Mouse (Mus musculus) C2C12 (cell line): Measurements from ENCODE around the gene Btn1a1. TPM values are rescaled to one million over a fixed set of nuclear protein-coding genes. Genes with fewer than 3 reads are reported as not detected.

Source experiments
- H3K27me3 ChIP-seq: one replicate; pipeline ENCODE4 v1.6.1; 2011; ENCODE audit not compliant: control insufficient read depth, insufficient read depth, insufficient read length
- H3K36me3 ChIP-seq: one replicate; pipeline ENCODE4 v1.6.1; 2011; ENCODE audit not compliant: control insufficient read depth, insufficient read depth
- H3K4me3 ChIP-seq: one replicate; pipeline ENCODE4 v1.5.1; 2011; ENCODE audit warnings: mild to moderate bottlenecking, control low read depth; ENCODE audit not compliant: poor library complexity, insufficient read depth, severe bottlenecking
- H3K79me2 ChIP-seq: one replicate; pipeline ENCODE4 v1.6.1; 2011; ENCODE audit not compliant: control insufficient read depth, insufficient read depth
- H3K79me3 ChIP-seq: one replicate; pipeline ENCODE4 v1.6.1; 2011; ENCODE audit warnings: low read depth, control low read depth
- H3ac ChIP-seq: one replicate; pipeline ENCODE3; 2011; ENCODE audit warnings: low read depth; ENCODE audit not compliant: control insufficient read depth, insufficient read length
- CEBPB ChIP-seq: IDR thresholded peaks from one replicate; pipeline ENCODE4 v1.6.1; 2011; ENCODE audit warnings: low read depth, mild to moderate bottlenecking, control low read depth, moderate library complexity
- CTCF ChIP-seq: IDR thresholded peaks from one replicate; pipeline ENCODE4 v1.5.1; 2011; ENCODE audit not compliant: control insufficient read depth, insufficient read depth, insufficient read length
- FOSL1 ChIP-seq: IDR thresholded peaks from one replicate; pipeline ENCODE4 v1.8.0; 2011; ENCODE audit warnings: mild to moderate bottlenecking, low read length; ENCODE audit not compliant: poor library complexity, insufficient read depth, severe bottlenecking
- MAX ChIP-seq: IDR thresholded peaks from one replicate; pipeline ENCODE4 v1.6.1; 2011; ENCODE audit warnings: mild to moderate bottlenecking, control low read depth
- MYOD1 ChIP-seq: IDR thresholded peaks from one replicate; pipeline ENCODE4 v1.6.1; 2011; ENCODE audit warnings: low read depth; ENCODE audit not compliant: control insufficient read depth, insufficient read length
- MYOG ChIP-seq: IDR thresholded peaks from one replicate; pipeline ENCODE4 v1.6.1; 2011; ENCODE audit not compliant: control insufficient read depth, insufficient read length; ENCODE audit errors: extremely low read depth
- USF1 ChIP-seq: IDR thresholded peaks from one replicate; pipeline ENCODE4 v1.6.1; 2011; ENCODE audit warnings: low read depth, mild to moderate bottlenecking, control low read depth, moderate library complexity
- polyA plus RNA-seq: library from polyadenylated mRNA; unstranded; fragments of >200 nt; fragmentation: generic; extraction: Trizol; gene quantifications from one replicate; pipeline ENCODE4 v1.2.1, GENCODE M21; 2012; ENCODE audit warnings: missing spikeins

Gene Btn1a1
- polyA plus RNA-seq, 1 experiment, result not detected

DNA sequence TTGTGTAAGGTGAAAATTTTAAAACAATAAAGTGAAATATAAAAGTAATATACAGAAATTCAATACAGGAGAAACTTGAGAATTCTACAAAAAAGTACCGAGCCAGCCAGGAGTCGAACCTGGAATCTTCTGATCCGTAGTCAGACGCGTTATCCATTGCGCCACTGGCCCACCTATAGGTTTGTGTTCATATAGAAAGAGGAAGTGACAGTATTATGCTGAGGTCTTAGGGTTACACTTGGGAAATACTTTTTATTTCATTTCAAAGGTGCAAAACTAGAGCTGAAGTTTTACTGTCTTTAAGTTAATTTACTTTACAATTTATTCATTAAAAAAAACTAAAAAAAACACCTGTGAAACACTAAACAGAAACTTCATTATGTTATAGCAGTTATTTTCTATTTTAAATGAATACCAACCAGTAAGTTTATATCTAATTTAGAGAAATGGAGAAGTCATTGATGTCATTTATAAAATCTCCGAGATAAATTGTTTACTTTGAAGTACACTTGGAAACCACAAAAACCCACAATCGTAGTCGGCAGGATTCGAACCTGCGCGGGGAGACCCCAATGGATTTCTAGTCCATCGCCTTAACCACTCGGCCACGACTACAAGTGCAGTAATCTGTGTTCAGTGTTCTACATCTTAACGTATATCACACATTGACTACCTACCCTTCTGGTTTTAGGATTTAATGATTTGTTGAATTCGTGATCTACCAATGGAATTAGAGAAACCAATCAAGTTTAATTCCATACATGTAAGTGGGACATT is 34.9 kb upstream of the Btn1a1 start:
- Histone ChIP-seq H3K36me3 (no peaks in the 10 kb centered on the region), H3K79me3 (no peaks in the 10 kb centered on the region), H3K4me3 (no peak overlapping the region), H3K79me2 (no peaks in the 10 kb centered on the region), H3ac (no peak overlapping the region), H3K27me3 (no peaks in the 10 kb centered on the region)
- TF ChIP-seq CEBPB, result peak; percentile 2
- TF ChIP-seq MAX, result no peak

DNA sequence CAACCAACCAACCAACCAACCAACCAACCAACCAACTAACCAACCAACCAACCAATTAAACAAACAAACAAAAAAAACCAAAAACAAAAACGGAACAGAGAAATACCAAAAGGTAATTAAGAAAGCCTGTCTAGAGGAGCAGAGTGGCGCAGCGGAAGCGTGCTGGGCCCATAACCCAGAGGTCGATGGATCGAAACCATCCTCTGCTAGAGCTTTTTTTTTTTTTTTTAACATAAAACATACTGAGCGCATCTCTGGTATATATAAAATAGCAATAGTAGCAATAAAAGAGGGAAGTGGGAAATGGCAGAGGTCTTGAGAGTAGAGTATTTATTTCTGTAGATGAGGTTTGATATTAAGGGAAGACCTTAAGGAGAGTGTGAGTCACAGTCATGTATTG is 34.2 kb upstream of the Btn1a1 start:
- H3K36me3 ChIP-seq, result no peaks in the 10 kb centered on the region
- H3ac ChIP-seq, result no peak overlapping the region
- H3K79me2 ChIP-seq, result no peaks in the 10 kb centered on the region
- no peaks in the 10 kb centered on the region for H3K79me3 ChIP-seq
- TF ChIP-seq MYOD1 (no peak), USF1 (no peak), FOSL1 (no peak), CEBPB (no peak), MAX (no peak), CTCF (no peak), MYOG (no peak)
- no peak overlapping the region for H3K4me3 ChIP-seq
- no peaks in the 10 kb centered on the region for H3K27me3 ChIP-seq

DNA sequence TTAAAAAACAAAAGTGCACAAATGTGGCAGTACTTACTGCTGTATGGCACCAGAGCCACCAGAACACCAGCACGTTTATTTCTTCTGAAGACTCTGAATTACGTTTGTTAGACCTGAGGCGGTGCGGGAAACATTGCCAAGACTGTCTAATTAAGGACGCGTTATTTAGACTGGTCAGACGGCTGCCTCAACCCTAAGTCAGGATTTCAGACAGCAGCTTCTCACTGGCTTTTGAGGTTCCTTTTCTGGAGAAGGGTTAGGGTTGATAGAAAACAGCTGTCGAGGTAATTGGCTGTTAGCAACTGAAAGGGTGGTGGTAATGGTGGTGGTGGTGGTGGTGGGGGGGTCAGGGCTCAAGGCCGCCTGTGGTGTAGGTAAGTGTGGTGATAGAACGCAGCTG is 33.0 kb upstream of the Btn1a1 start:
- H3ac ChIP-seq, result no peak overlapping the region
- no peaks in the 10 kb centered on the region for H3K79me2 ChIP-seq
- TF ChIP-seq FOSL1 (no peak), MYOD1 (no peak), CEBPB (no peak), USF1 (no peak), MAX (no peak), CTCF (no peak), MYOG (no peak)
- H3K36me3 ChIP-seq, result no peaks in the 10 kb centered on the region
- no peaks in the 10 kb centered on the region for H3K27me3 ChIP-seq
- H3K79me3 ChIP-seq, result no peaks in the 10 kb centered on the region
- no peak overlapping the region for H3K4me3 ChIP-seq

DNA sequence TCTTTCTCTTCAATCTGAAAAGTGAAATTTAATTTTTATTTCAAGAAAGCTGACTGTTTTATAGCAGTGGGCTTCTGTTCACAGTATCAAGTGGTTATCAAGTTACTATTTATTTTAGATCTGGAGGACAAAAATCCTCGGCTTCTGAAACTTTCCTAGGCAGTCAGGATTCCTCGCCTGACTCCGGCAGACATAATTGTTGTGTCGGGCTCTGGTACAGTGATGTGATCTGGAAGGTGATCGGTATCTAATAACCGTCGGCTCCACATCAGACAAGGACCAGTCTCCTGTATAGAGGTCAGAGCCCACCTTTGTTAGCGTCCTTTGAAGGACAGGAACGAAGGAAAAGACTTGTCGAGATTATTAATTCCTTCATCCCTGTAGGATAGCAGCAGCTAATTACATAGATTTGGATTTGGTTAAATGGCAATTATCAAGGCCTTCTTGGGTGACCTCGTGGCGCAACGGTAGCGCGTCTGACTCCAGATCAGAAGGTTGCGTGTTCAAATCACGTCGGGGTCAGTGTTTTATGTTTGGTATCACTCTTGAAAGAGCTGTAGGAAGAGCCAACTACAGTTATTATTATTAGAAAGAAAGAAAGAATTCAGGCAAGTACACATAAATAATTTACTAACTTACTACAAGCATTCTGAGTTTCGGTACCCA is 32.1 kb upstream of the Btn1a1 start:
- Histone ChIP-seq H3K36me3 (no peaks in the 10 kb centered on the region), H3K79me2 (no peaks in the 10 kb centered on the region), H3K4me3 (no peak overlapping the region), H3K79me3 (no peaks in the 10 kb centered on the region), H3K27me3 (no peaks in the 10 kb centered on the region), H3ac (no peak overlapping the region)
- TF ChIP-seq USF1, result peak; percentile 6
- TF ChIP-seq MYOD1, result no peak

DNA sequence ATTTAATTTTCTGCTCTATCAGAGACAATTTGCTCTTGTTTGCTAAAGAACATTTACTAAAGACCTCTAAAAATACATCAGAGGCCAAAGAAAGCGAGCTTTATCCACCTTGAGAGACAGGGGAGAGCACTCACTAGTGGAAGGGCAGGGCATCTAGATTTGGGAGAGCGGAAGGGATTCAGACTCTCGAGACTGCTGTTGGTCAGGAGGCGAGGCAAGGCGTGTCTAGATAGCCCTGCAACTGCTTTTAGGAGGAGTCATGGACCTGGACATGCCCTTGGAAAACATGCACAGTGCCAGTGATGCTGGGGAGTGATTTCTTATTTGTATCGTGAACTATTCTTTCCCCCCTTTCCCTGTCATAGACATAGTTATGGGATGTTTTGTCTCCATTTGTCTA is 29.8 kb upstream of the Btn1a1 start:
- TF ChIP-seq CTCF (no peak), USF1 (no peak), MAX (no peak), CEBPB (no peak), FOSL1 (no peak), MYOD1 (no peak), MYOG (no peak)
- H3ac ChIP-seq, result no peak overlapping the region
- H3K4me3 ChIP-seq, result no peak overlapping the region
- H3K36me3 ChIP-seq, result no peaks in the 10 kb centered on the region
- H3K79me3 ChIP-seq, result no peaks in the 10 kb centered on the region
- no peaks in the 10 kb centered on the region for H3K27me3 ChIP-seq
- H3K79me2 ChIP-seq, result no peaks in the 10 kb centered on the region

DNA sequence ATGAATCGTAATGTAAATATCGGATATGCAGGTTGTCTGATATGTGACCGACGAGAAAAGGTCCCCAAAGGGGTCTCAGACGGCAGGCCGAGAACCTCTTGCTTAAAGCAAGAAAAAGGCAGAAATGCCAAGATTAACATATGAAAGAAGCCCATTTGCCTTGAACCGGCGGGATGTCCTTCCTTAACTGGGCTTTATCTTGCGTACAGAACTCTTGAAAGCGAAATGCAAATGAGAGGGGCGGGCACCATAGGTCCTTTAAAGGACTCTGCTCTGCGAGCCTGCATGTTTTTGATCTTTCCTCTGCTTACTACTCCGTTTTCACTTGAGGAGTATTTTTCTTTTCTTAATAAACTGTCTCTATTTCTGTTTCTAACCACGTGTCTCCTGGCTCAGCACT is 26.3 kb upstream of the Btn1a1 start:
- H3ac ChIP-seq, result no peak overlapping the region
- no peaks in the 10 kb centered on the region for H3K79me2 ChIP-seq
- no peaks in the 10 kb centered on the region for H3K27me3 ChIP-seq
- TF ChIP-seq MYOD1 (no peak), USF1 (no peak), CEBPB (no peak), CTCF (no peak), MYOG (no peak), FOSL1 (no peak), MAX (no peak)
- H3K79me3 ChIP-seq, result no peaks in the 10 kb centered on the region
- H3K4me3 ChIP-seq, result no peak overlapping the region
- no peaks in the 10 kb centered on the region for H3K36me3 ChIP-seq
